Mouse (Mus musculus) c-Kit-positive CD71-positive TER-119-positive erythroid progenitor cells, embryonic 14.5 days (primary cell): ENCODE measurements around the gene Spint1.

Source experiments
- DNase-seq: peaks from one replicate; pipeline ENCODE4 v3.0.0-alpha.2; 2013; ENCODE audit warnings: low spot score

The Spint1 gene

GRCm38 (mm10) chr2:119242548-119242947 lies 5.4 kb downstream of the Spint1 start:
- no peak for DNase-seq

GRCm38 (mm10) chr2:119245246-119245645 lies 8.1 kb downstream of the Spint1 start:
- no peak for DNase-seq

- no peak for DNase-seq
These were observed 10.7 kb downstream of the Spint1 start for GRCm38 (mm10) chr2:119247904-119248303.

GRCm38 (mm10) chr2:119249592-119250061 lies 12.5 kb downstream of the Spint1 start:
- DNase-seq: no peak

GRCm38 (mm10) chr2:119250377-119250776 lies 13.2 kb downstream of the Spint1 start:
- no peak for DNase-seq

GRCm38 (mm10) chr2:119250826-119251478 lies 13.8 kb downstream of the Spint1 start:
- peak; percentile 90 for DNase-seq

- DNase-seq: no peak
These were observed 17.8 kb downstream of the Spint1 start for GRCm38 (mm10) chr2:119254976-119255375.

GRCm38 (mm10) chr2:119260518-119260917 lies 23.4 kb downstream of the Spint1 start:
- no peak for DNase-seq

- DNase-seq: no peak
These were observed 24.2 kb downstream of the Spint1 start for GRCm38 (mm10) chr2:119261326-119261725.

GRCm38 (mm10) chr2:119262978-119263377 lies 25.8 kb downstream of the Spint1 start:
- DNase-seq: no peak

GRCm38 (mm10) chr2:119263813-119264212 lies 26.7 kb downstream of the Spint1 start:
- DNase-seq: no peak

GRCm38 (mm10) chr2:119270286-119270642 lies 33.1 kb downstream of the Spint1 start:
- no peak for DNase-seq

- peak; percentile 56 for DNase-seq
These were observed 33.6 kb downstream of the Spint1 start, which contains the start of gene Rhov for GRCm38 (mm10) chr2:119270643-119271331. Rhov (minus strand) TSS chr2:119271272.

GRCm38 (mm10) chr2:119274126-119274525 lies 37.0 kb downstream of the Spint1 start:
- no peak for DNase-seq

- DNase-seq: no peak
These were observed 39.8 kb downstream of the Spint1 start for GRCm38 (mm10) chr2:119276926-119277325.

- DNase-seq: no peak
These were observed 40.6 kb downstream of the Spint1 start for GRCm38 (mm10) chr2:119277810-119278209.

- no peak for DNase-seq
These were observed 44.9 kb downstream of the Spint1 start for GRCm38 (mm10) chr2:119281899-119282565.

GRCm38 (mm10) chr2:119287372-119287771 lies 50.2 kb downstream of the Spint1 start:
- DNase-seq: no peak

GRCm38 (mm10) chr2:119288270-119288882 lies 51.2 kb downstream of the Spint1 start, which contains the start of gene Vps18:
Vps18 (plus strand) TSS chr2:119288740.
- DNase-seq: peak; percentile 99

GRCm38 (mm10) chr2:119289014-119289416 lies 51.9 kb downstream of the Spint1 start:
- peak; percentile 35 for DNase-seq

- DNase-seq: no peak
These were observed 55.1 kb downstream of the Spint1 start for GRCm38 (mm10) chr2:119292281-119292680.

- DNase-seq: no peak
These were observed 55.7 kb downstream of the Spint1 start for GRCm38 (mm10) chr2:119292852-119293251.
